Mouse (Mus musculus) cerebellum, adult 2 months (tissue): ENCODE results near the gene Dcpp2.

Source experiments
- CTCF ChIP-seq: fragments of 200-500 bp; IDR thresholded peaks from 2 replicates; pipeline ENCODE4 v1.5.1; 2011; ENCODE audit warnings: low read depth, mild to moderate bottlenecking, control low read depth, low read length, moderate library complexity, borderline replicate concordance; ENCODE audit not compliant: insufficient read depth
- POLR2A ChIP-seq: fragments of 200-500 bp; IDR thresholded peaks from 2 replicates; pipeline ENCODE4 v1.6.1; 2011; ENCODE audit warnings: low read length, control low read depth, borderline replicate concordance; ENCODE audit not compliant: insufficient read depth

GRCm38 (mm10) chr17:23857913-23858312 is 22.8 kb upstream of the Dcpp2 start:
- TF ChIP-seq CTCF (no peak), POLR2A (no peak)
